Mouse (Mus musculus) testis, postnatal 10 days (tissue): Measurements from ENCODE around the gene H13.

ENCODE experiments used
- DNase-seq: peaks from one replicate; pipeline ENCODE4 v3.0.0; 2021; ENCODE audit warnings: low spot score

Gene H13

GRCm38 (mm10) chr2:152669256-152669638 is at the start of gene H13:
H13 (plus strand) TSS chr2:152669461.
- DNase-seq: peak; percentile 94

GRCm38 (mm10) chr2:152620367-152621134 is 48.7 kb upstream of the H13 start:
- no peak for DNase-seq

- no peak for DNase-seq
Observed at GRCm38 (mm10) chr2:152622151-152622550, 47.1 kb upstream of the H13 start.

- no peak for DNase-seq
Observed at GRCm38 (mm10) chr2:152622953-152623352, 46.3 kb upstream of the H13 start, which contains the start of gene Defb25. Defb25 (minus strand) TSS chr2:152623053.

GRCm38 (mm10) chr2:152624566-152624965 is 44.7 kb upstream of the H13 start:
- no peak for DNase-seq

- no peak for DNase-seq
Observed at GRCm38 (mm10) chr2:152625256-152625655, 44.0 kb upstream of the H13 start.

GRCm38 (mm10) chr2:152626774-152627591 is 42.3 kb upstream of the H13 start, which contains the start of gene Rem1:
Rem1 (plus strand) TSS chr2:152626951.
- DNase-seq: peak; percentile 71

GRCm38 (mm10) chr2:152628066-152628465 is 41.2 kb upstream of the H13 start:
- DNase-seq: no peak

- DNase-seq: no peak
Observed at GRCm38 (mm10) chr2:152629239-152629638, 40.0 kb upstream of the H13 start.

GRCm38 (mm10) chr2:152629904-152630303 is 39.4 kb upstream of the H13 start:
- no peak for DNase-seq

- DNase-seq: no peak
Observed at GRCm38 (mm10) chr2:152633334-152633733, 35.9 kb upstream of the H13 start.

GRCm38 (mm10) chr2:152634311-152634710 is 35.0 kb upstream of the H13 start:
- no peak for DNase-seq

- DNase-seq: peak; percentile 79
Observed at GRCm38 (mm10) chr2:152636246-152637005, 32.8 kb upstream of the H13 start.

- DNase-seq: no peak
Observed at GRCm38 (mm10) chr2:152637006-152637322, 32.3 kb upstream of the H13 start.

- DNase-seq: no peak
Observed at GRCm38 (mm10) chr2:152637381-152637780, 31.9 kb upstream of the H13 start.

GRCm38 (mm10) chr2:152638865-152639264 is 30.4 kb upstream of the H13 start:
- DNase-seq: no peak

- peak; percentile 66 for DNase-seq
Observed at GRCm38 (mm10) chr2:152639406-152640113, 29.7 kb upstream of the H13 start.

GRCm38 (mm10) chr2:152652901-152653620 is 16.2 kb upstream of the H13 start:
- DNase-seq: peak; percentile 59

GRCm38 (mm10) chr2:152653874-152654715 is 15.2 kb upstream of the H13 start:
- no peak for DNase-seq

GRCm38 (mm10) chr2:152657398-152657797 is 11.9 kb upstream of the H13 start:
- peak; percentile 62 for DNase-seq
